Mouse (Mus musculus) liver, embryonic 13.5 days (tissue): ENCODE measurements around the gene Otoa. TPM values are rescaled to one million over a fixed set of nuclear protein-coding genes. Genes with fewer than 3 reads are reported as not detected.

Experiments
- ATAC-seq: fragments of 200-750 bp; cut with Nextera tagmentation; 2 replicates; pipeline ENCODE4 v1.8.0; 2017; ENCODE audit warnings: low read depth, mild to moderate bottlenecking, moderate number of reproducible peaks, moderate library complexity
- DNase-seq: peaks from one replicate; pipeline ENCODE4 v3.0.0; 2022
- H3K27ac ChIP-seq: fragments of 300-500 bp; sonication (generic); 2 replicates; pipeline ENCODE4 v1.5.1; 2015; ENCODE audit warnings: moderate library complexity, mild to moderate bottlenecking, inconsistent platforms
- H3K27me3 ChIP-seq: fragments of 300-500 bp; sonication (generic); 2 replicates; pipeline ENCODE4 v1.6.1; 2015; ENCODE audit warnings: mild to moderate bottlenecking, inconsistent platforms
- H3K36me3 ChIP-seq: fragments of 300-500 bp; sonication (generic); 2 replicates; pipeline ENCODE4 v1.6.1; 2015; ENCODE audit warnings: mild to moderate bottlenecking, inconsistent platforms
- H3K4me1 ChIP-seq: fragments of 300-500 bp; sonication (generic); replicated peaks from 2 replicates; pipeline ENCODE4 v1.6.1; 2015; ENCODE audit warnings: inconsistent platforms
- H3K4me2 ChIP-seq: fragments of 300-500 bp; sonication (generic); 2 replicates; pipeline ENCODE4 v1.6.1; 2015; ENCODE audit warnings: inconsistent platforms, mild to moderate bottlenecking, moderate library complexity
- H3K4me3 ChIP-seq: fragments of 300-500 bp; sonication (generic); replicated peaks from 2 replicates; pipeline ENCODE4 v1.5.1; 2015; ENCODE audit warnings: mild to moderate bottlenecking, inconsistent platforms
- H3K9ac ChIP-seq: fragments of 300-500 bp; sonication (generic); 2 replicates; pipeline ENCODE4 v1.6.1; 2015; ENCODE audit warnings: mild to moderate bottlenecking, inconsistent platforms
- H3K9me3 ChIP-seq: fragments of 300-500 bp; sonication (generic); replicated peaks from 2 replicates; pipeline ENCODE4 v1.6.1; 2016; ENCODE audit warnings: inconsistent platforms
- WGBS: fragments of 180-500 bp; shearing (Covaris S2); methylation state at CpG from one replicate; pipeline ENCODE4 v1.1.7; 2015; ENCODE audit not compliant: insufficient replicate concordance; 5-methylcytosine and 5-hydroxymethylcytosine counted together
- polyA plus RNA-seq: library from polyadenylated mRNA; unstranded; fragments of >200 nt; fragmentation: Nextera tagmentation; extraction: Ambion mirVana; gene quantifications from 2 replicates; pipeline ENCODE4 v1.2.1, GENCODE M21; 2015

Otoa gene
- polyA plus RNA-seq, 1 experiment from 2014 or later, result not detected

GRCm38 (mm10) chr7:121053071-121053470, 28.4 kb upstream of the Otoa start:
- DNase-seq, result no peak
- H3K27me3 ChIP-seq, result no peaks in the 10 kb centered on the region
- 87% methylated on average over 4 of the region's 4 CpGs for WGBS

GRCm38 (mm10) chr7:121059477-121060218, 21.8 kb upstream of the Otoa start:
- H3K27ac ChIP-seq, result no peak overlapping the region
- H3K4me2 ChIP-seq, result no peak overlapping the region
- 72% methylated on average over 6 of the region's 6 CpGs for WGBS
- DNase-seq (no peak), ATAC-seq (no peak)
- no peaks in the 10 kb centered on the region for H3K4me1 ChIP-seq
- H3K4me3 ChIP-seq, result no peak overlapping the region
- no peak overlapping the region for H3K9ac ChIP-seq
- H3K9me3 ChIP-seq, result no peaks in the 10 kb centered on the region
- no peaks in the 10 kb centered on the region for H3K27me3 ChIP-seq
- peaks cover 22% of the 10 kb centered on the region for H3K36me3 ChIP-seq

More at GRCm38 (mm10) chr7:121053071-121053470, 28.4 kb upstream of the Otoa start:
- Histone ChIP-seq H3K9me3 (no peaks in the 10 kb centered on the region), H3K36me3 (peaks cover 45% of the 10 kb centered on the region), H3K4me2 (no peak overlapping the region), H3K27ac (no peak overlapping the region), H3K4me1 (no peaks in the 10 kb centered on the region), H3K9ac (no peak overlapping the region), H3K4me3 (no peak overlapping the region)
- no peak for ATAC-seq

- H3K27ac ChIP-seq, result no peak overlapping the region
- H3K9me3 ChIP-seq, result no peaks in the 10 kb centered on the region
- H3K27me3 ChIP-seq, result no peaks in the 10 kb centered on the region
- no peak overlapping the region for H3K4me3 ChIP-seq
- no peak overlapping the region for H3K4me2 ChIP-seq
- no peaks in the 10 kb centered on the region for H3K4me1 ChIP-seq
- ATAC-seq, result no peak
- H3K36me3 ChIP-seq, result peaks cover 16% of the 10 kb centered on the region; the same call in 1 of the 2 replicates
- H3K9ac ChIP-seq, result no peak overlapping the region
- 40% methylated on average over 4 of the region's 4 CpGs for WGBS
- no peak for DNase-seq
These were observed 17.1 kb upstream of the Otoa start for GRCm38 (mm10) chr7:121064309-121064708.

GRCm38 (mm10) chr7:121071276-121071675, 10.2 kb upstream of the Otoa start:
- DNase-seq (no peak), ATAC-seq (no peak)
- H3K27me3 ChIP-seq, result no peaks in the 10 kb centered on the region
- H3K27ac ChIP-seq, result no peak overlapping the region
- no peaks in the 10 kb centered on the region for H3K9me3 ChIP-seq
- H3K4me3 ChIP-seq, result no peak overlapping the region
- H3K4me2 ChIP-seq, result no peak overlapping the region
- 0 out of 2 replicates have a peak, but pooled peaks cover 3% of the 10 kb centered on the region for H3K4me1 ChIP-seq
- no peak overlapping the region for H3K9ac ChIP-seq
- peaks cover 37% of the 10 kb centered on the region for H3K36me3 ChIP-seq
- WGBS, result 79% methylated on average over 4 of the region's 4 CpGs

GRCm38 (mm10) chr7:121072506-121072905, 8.9 kb upstream of the Otoa start:
- no peak overlapping the region for H3K4me3 ChIP-seq
- no peak overlapping the region for H3K9ac ChIP-seq
- no peak for DNase-seq
- ATAC-seq, result no peak
- peaks cover 39% of the 10 kb centered on the region for H3K36me3 ChIP-seq
- 0 out of 2 replicates have a peak, but pooled peaks cover 3% of the 10 kb centered on the region for H3K4me1 ChIP-seq
- H3K27ac ChIP-seq, result no peak overlapping the region; the same call in 1 of the 2 replicates
- no peaks in the 10 kb centered on the region for H3K27me3 ChIP-seq
- H3K4me2 ChIP-seq, result 0 out of 2 replicates have a peak overlapping the region, but pooled peaks have one; percentile 8
- H3K9me3 ChIP-seq, result no peaks in the 10 kb centered on the region
- WGBS, result 64% methylated on average over 5 of the region's 5 CpGs

GRCm38 (mm10) chr7:121074281-121074680, 7.2 kb upstream of the Otoa start, which contains the start of gene Igsf6:
Gene Igsf6, minus strand, starts transcription at chr7:121074572.
- ATAC-seq (no peak), DNase-seq (no peak)
- peak within 1 kb of the TSS; percentile 15; the same call in 1 of the 2 replicates for H3K4me2 ChIP-seq
- H3K9me3 ChIP-seq, result no peaks in the 10 kb centered on the region
- H3K9ac ChIP-seq, result no peak within 1 kb of the TSS
- 0 out of 2 replicates have a peak, but pooled peaks cover 3% of the 10 kb centered on the region for H3K4me1 ChIP-seq
- peaks cover 41% of the 10 kb centered on the region for H3K36me3 ChIP-seq
- peak within 1 kb of the TSS; percentile 32 for H3K4me3 ChIP-seq
- 60% methylated on average over 11 of the region's 11 CpGs for WGBS
- no peaks in the 10 kb centered on the region for H3K27me3 ChIP-seq
- H3K27ac ChIP-seq, result peak within 1 kb of the TSS; percentile 53

- Histone ChIP-seq H3K4me3 (no peak overlapping the region), H3K4me2 (peak overlapping the region; percentile 3; the same call in 1 of the 2 replicates), H3K27me3 (no peaks in the 10 kb centered on the region), H3K9ac (no peak overlapping the region), H3K4me1 (0 out of 2 replicates have a peak, but pooled peaks cover 3% of the 10 kb centered on the region), H3K9me3 (no peaks in the 10 kb centered on the region), H3K36me3 (peaks cover 38% of the 10 kb centered on the region), H3K27ac (peak overlapping the region; percentile 53)
- DNase-seq (no peak), ATAC-seq (no peak)
- 63% methylated on average over 6 of the region's 6 CpGs for WGBS
These were observed 6.5 kb upstream of the Otoa start for GRCm38 (mm10) chr7:121074801-121075400.

GRCm38 (mm10) chr7:121075416-121075815, 6.0 kb upstream of the Otoa start:
- Histone ChIP-seq H3K4me1 (0 out of 2 replicates have a peak, but pooled peaks cover 3% of the 10 kb centered on the region), H3K9ac (no peak overlapping the region), H3K9me3 (no peaks in the 10 kb centered on the region), H3K4me3 (no peak overlapping the region), H3K27ac (peak overlapping the region; percentile 53; the same call in 1 of the 2 replicates), H3K27me3 (no peaks in the 10 kb centered on the region), H3K4me2 (no peak overlapping the region), H3K36me3 (peaks cover 34% of the 10 kb centered on the region)
- DNase-seq, result no peak
- no peak for ATAC-seq
- 64% methylated on average over 5 of the region's 5 CpGs for WGBS

- Histone ChIP-seq H3K27ac (no peak overlapping the region), H3K4me3 (no peak overlapping the region), H3K36me3 (peaks cover 27% of the 10 kb centered on the region), H3K9me3 (no peaks in the 10 kb centered on the region), H3K4me1 (0 out of 2 replicates have a peak, but pooled peaks cover 3% of the 10 kb centered on the region), H3K4me2 (no peak overlapping the region), H3K9ac (no peak overlapping the region), H3K27me3 (no peaks in the 10 kb centered on the region)
- DNase-seq (no peak), ATAC-seq (no peak)
- WGBS, result 88% methylated on average over 6 of the region's 6 CpGs
These were observed 4.1 kb upstream of the Otoa start for GRCm38 (mm10) chr7:121077311-121077710.

GRCm38 (mm10) chr7:121077829-121078228, 3.6 kb upstream of the Otoa start:
- no peak overlapping the region for H3K4me3 ChIP-seq
- 53% methylated on average over 5 of the region's 5 CpGs for WGBS
- H3K9me3 ChIP-seq, result no peaks in the 10 kb centered on the region
- H3K4me2 ChIP-seq, result no peak overlapping the region
- peak; percentile 18 for DNase-seq
- H3K36me3 ChIP-seq, result peaks cover 27% of the 10 kb centered on the region
- H3K27me3 ChIP-seq, result no peaks in the 10 kb centered on the region
- H3K9ac ChIP-seq, result no peak overlapping the region
- no peak for ATAC-seq
- H3K4me1 ChIP-seq, result 0 out of 2 replicates have a peak, but pooled peaks cover 3% of the 10 kb centered on the region
- no peak overlapping the region for H3K27ac ChIP-seq

GRCm38 (mm10) chr7:121081816-121082215, 366 bp downstream of the Otoa start:
- H3K9me3 ChIP-seq, result no peaks in the 10 kb centered on the region
- H3K4me1 ChIP-seq, result no peaks in the 10 kb centered on the region
- no peak overlapping the region for H3K27ac ChIP-seq
- WGBS, result 63% methylated on average over 2 of the region's 2 CpGs
- no peaks in the 10 kb centered on the region for H3K27me3 ChIP-seq
- no peak overlapping the region for H3K4me3 ChIP-seq
- H3K36me3 ChIP-seq, result peaks cover 14% of the 10 kb centered on the region
- H3K9ac ChIP-seq, result no peak overlapping the region
- ATAC-seq, result no peak
- no peak for DNase-seq
- H3K4me2 ChIP-seq, result no peak overlapping the region
